Mouse (Mus musculus) frontal cortex, adult (tissue): ENCODE measurements around the gene Usp25.
A peak's percentile ranks its signal among the peaks of the same experiment; 100 is the strongest.

Source experiments
- ATAC-seq: cut with Nextera tagmentation; 2 replicates; pipeline ENCODE4 v1.9.2; 2017; ENCODE audit warnings: mild to moderate bottlenecking, moderate library complexity, mixed read lengths; ENCODE audit not compliant: low TSS enrichment

Gene Usp25

GRCm38 (mm10) chr16:77034329-77034728, 20.8 kb downstream of the Usp25 start:
- ATAC-seq: peak; percentile 88

- ATAC-seq: peak; percentile 71
These were observed 21.2 kb downstream of the Usp25 start for GRCm38 (mm10) chr16:77034751-77035150.

DNA sequence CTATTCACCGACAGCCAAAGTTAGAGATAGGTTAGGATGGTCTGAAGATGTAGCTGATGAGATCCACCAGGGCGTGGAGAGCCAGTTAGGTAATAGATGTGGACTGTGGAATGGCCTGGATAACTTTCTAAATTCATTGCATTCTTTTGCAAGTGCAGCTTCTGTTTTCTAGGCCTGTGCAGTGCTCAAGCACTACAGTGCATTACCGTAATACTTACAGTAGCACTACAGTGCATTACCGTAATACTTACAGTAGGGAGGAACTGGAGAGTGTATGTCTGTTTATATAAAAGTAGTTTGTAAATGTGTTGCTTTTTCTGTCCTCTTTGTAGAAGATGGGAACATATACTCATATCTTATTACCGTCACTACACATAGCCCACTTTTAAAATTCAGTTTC, 28.1 kb downstream of the Usp25 start:
- no peak for ATAC-seq

DNA sequence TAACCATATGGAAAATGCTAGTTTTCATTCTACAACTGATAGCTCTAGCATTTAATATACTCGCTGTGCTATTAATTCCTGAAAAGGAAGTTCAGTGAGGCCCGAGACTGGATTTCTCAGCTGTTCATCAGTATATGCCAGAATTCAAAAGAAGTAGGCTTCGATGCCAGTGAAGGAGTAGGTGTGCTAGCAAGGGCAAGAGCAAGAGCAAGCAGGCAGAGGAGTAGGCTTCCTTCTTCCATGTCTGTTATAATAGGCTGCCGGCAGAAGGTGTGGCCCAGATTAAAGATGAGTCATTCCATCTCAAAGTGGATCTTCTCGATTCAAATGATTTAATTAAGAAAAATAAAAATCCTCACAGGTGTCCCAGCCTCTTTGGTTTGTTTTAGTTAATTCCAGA, 30.0 kb downstream of the Usp25 start:
- peak; percentile 56 for ATAC-seq

- ATAC-seq: no peak
These were observed 40.7 kb downstream of the Usp25 start for GRCm38 (mm10) chr16:77054184-77054583.

GRCm38 (mm10) chr16:77055519-77056159, 42.1 kb downstream of the Usp25 start:
- ATAC-seq: no peak

GRCm38 (mm10) chr16:77056160-77056520, 42.6 kb downstream of the Usp25 start:
- ATAC-seq: no peak

- ATAC-seq: peak; percentile 88
These were observed 45.1 kb downstream of the Usp25 start for GRCm38 (mm10) chr16:77058567-77058966.

GRCm38 (mm10) chr16:77060166-77060565, 46.7 kb downstream of the Usp25 start:
- ATAC-seq: no peak

DNA sequence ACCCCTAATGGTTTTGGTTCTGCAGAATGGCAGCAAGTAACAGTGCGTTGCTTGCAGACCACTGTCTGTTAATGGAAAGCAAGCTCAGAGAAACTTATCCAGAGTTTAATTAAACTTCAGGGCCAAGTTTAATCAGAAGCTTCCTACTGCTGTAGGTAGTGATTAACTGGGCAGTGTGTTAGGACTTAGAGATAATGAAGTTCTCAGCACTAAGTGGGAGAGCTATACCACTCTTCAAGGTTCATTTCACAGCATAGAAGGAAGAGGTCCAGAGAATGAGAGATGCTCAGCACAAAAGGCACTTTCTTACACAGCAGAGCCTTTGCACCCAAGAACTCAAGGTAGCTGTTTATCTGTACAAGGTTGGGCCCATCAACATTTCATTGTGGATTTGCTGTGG, 50.4 kb downstream of the Usp25 start:
- ATAC-seq: no peak

DNA sequence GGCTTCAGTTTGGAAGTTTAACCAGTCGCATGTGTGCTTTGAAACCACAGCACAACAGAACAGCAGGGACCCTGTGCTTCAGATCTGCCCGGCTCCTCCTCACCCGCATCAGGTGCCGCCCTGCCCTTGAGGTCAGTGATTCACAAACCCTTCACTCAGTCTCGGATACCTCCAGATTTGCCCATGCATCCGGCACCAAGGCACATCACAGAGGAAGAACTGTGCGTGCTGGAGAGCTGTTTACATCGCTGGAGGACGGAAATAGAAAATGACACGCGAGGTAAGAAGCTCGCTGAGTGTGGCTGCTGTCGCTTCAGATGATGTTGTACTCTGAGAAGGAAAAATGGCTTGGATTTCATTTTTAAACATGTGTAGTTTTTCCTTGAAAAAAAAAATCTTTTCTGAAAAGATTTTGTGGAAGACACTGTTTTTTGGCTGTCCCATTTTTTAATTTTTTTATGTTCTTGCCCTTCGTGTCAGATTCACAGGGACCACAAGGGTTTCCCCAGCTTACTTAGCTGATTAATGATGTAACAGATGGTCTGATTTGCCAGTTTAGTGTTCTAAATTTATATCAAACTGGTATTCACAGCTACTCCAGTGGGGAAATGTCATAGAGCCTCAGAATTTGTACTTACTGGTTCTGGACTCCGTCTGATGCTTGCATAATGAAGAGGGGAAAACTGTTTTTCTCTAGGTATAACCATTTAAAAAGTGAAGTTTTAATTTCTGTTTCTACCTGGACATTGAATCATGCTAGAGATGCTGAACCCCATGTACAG, 63.6 kb downstream of the Usp25 start:
- peak; percentile 89 for ATAC-seq

GRCm38 (mm10) chr16:77077736-77078005, 64.2 kb downstream of the Usp25 start:
- ATAC-seq: peak; percentile 89

GRCm38 (mm10) chr16:77084071-77084470, 70.6 kb downstream of the Usp25 start:
- ATAC-seq: no peak

DNA sequence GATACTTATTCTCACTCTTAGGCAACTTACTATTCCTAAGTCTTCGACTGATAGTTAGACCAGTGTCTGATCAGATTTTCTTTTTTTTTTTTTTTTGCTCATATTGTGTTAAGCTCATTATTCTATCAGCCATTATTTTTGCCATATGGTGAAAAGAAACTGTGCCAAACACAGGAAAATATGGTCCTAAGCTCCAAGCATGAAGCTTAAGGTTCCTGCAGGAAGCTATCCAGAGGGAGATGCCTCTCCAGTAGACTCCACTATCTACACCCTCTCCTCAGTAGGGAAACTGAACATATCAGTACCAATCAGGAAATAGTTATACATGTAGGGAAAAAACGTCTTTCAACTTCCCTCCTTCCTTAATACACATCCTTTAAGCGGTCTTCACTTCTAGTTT, 76.3 kb downstream of the Usp25 start:
- no peak for ATAC-seq

GRCm38 (mm10) chr16:77093526-77093925, 80.0 kb downstream of the Usp25 start:
- no peak for ATAC-seq

DNA sequence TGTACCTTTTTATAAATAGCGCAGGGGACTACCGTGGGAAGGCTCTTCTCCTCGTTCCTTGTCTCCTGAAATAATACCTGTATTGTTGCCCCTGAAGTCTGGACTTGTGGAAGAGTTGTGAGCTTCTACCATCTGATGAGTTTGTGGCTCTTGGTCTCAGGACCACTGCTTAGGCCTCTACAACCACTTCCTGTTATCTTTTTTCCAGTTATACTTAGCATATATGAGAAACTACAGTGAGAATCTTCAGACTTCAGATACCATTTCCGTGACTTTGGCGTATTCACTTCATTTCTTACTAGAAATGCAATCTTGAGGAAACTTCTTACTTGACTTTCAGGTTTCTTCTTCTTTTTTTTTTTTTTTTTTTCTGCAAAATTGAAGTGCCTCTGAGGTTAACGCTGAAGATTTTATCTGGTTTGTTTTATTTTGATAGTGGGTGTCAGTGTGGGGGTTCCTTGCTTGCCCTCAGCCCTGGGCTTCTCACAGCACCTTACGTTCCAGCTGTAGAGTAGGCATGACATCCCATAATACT, 81.6 kb downstream of the Usp25 start:
- ATAC-seq: no peak; the same call in 1 of the 2 replicates

DNA sequence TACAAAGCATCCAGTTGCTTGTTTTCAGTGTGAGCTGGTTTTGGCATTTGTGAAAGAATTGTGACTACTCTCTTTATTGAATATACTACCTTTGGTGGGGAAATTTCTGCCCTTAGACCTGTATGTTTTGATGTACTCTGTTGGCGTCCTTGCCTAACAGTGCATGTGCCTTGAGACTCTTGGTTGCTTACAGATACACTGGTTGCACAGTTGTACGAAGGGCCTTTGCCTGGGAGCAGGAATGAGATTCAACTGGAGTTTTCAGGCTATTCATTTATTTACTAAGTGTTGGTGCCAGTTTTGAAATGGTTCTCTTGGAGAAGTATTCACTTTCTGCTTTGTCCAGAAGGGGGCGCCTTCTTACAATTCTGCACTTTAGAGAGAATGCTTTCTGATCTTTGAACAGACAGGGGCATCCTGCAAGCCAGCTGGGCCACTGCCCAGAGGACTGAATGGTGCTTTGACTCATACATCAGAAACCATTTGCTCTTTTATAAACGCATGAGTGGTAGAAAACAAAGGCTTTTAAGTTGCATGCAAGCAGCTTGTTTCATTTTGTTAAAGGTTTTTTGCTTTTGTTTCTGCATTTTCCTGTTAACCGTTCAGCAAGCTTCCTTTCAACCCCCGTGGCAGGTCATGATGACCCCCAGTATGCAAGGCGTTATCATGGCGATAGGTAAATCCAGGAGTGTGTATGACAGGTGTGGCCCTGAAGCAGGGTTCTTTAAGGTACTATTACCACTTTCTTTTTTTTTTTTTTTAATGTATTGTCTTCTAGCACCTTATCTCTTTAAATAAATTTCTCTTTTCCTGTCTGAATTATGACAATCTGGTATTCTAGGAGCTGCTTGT, 85.7 kb downstream of the Usp25 start:
- ATAC-seq: peak; percentile 66

DNA sequence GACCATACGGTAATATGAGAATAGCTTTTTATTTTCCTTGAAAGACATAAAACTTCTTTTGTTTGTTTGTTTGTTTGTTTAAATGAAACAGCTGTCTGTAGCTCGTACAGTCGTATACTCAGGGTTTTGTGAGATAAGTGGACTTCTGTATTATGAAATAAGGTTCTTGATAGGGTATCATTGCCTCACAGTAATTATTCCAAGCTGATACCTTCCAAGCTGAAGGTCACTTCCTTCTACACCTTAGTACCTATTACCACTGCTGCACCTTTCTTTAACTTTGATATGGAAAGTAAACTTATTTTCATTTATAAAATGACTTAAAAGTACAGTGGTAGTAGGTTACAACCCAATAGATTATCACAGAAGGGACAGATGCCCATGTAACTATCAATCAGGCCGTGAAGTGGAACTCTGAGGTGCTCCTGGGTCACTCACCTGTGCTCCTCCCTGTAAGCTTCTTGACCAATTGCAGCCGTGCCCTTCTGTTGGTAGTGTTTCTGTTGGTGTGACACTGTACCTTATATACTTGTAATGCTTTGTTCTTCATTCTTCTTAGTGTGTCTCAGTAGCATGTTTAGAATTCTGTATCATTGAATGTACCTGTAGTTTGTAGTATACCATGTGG, 90.2 kb downstream of the Usp25 start:
- ATAC-seq: no peak

DNA sequence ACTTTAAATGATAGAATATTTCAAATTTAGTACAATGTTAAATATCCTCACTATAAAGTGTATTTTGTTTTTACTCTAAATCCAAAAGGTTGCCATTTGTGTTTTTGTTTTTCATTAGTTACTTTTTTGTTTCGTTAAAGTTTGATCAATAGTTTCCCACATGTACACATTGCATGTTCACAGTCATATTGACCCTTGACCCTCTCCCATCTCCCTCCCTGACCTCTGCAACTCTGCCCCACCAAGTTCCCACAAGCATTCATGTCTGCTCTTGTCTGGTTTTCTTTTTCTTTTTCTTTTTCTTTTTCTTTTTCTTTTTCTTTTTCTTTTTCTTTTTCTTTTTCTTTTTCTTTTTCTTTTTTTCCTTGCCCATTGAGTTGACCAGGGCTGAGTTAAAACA, 97.8 kb downstream of the Usp25 start:
- ATAC-seq: no peak

DNA sequence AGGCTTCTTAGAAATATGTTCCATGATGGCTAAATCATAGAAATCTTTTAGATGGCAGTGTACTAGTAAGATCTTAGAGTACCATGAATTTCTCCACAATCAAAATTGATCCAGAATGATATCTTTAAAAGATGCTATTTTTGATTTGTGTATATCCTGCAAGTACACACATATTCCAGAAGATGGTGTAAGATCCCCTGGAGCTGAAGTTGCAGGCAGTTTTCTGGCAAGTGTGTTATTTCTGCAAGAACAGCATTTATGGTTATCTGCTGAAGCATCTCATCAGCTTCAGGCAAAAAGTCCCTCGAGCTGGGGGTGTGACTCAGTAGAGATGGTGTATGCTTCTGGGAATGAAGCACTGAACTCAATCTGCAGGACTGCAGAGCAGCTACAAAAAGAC, 112.4 kb downstream of the Usp25 start:
- ATAC-seq: peak; percentile 70

GRCm38 (mm10) chr16:77128683-77129082, 115.2 kb downstream of the Usp25 start:
- ATAC-seq: peak; percentile 82

DNA sequence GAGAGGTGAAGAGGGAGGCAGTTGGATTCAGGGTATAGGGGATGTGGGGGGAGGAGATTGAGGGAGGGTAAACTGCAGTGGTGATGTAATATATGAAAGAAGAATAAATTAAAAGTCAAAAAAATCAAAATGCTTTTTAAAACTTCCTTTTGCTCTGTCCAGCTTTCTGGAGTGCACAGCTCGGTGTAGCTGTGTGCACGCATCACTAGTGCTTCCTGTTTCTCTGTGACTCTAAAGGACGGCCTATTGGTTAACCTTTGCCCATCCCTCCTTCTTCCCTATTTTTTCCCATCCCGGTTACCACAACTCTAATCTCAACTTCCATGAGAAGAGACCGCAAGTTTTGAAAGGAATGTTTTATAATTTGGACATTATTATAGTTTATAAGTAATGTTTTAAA, 119.5 kb downstream of the Usp25 start:
- no peak for ATAC-seq
